Mouse (Mus musculus): ENCODE measurements around the gene Chst10.

Chst10 gene

DNA sequence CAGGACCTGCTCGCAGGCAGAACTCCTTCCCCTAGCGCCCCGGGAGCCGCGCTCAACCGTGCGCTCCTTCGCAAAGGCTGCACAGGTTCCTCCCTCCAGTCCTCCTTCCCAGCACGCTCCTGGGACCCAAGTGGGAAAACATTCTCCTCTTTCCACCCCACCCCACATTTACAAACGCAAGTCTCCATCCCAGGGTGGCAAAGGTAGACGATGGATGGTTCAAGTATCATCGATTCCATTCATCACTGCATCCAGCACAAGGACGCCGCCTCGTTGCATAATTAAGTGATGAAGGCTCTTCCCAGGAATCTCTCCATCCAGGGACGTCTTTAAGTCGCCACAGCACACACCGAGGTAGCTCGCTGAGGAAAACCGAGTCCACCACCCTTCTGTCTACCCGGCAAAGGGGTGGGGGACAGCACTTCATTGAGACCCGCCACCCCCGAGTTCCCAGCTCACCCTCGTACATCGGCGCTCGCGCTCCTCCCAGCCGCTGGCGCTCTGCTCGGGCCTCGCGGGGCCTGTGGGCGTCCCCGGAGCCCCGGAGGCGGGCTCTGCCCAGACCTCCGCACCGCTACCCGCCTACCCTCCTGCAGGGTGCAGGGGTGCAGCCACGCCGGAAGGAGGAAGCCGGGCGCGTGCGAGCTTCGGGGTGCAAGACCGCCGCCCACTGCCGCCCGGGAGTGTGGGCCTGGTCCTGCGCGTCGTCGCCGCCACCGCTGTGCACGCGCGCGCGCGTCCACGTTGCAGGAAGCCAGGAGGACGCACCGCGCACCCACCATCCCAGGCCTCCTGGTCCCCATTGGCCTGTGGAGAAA lies at the start of gene Chst10:
Gene Chst10 (minus strand): TSS at position 731 of the 818 bp plus-strand sequence.
- peak; percentile 71 for DNase-seq (ENCODE audit: low spot score)

DNA sequence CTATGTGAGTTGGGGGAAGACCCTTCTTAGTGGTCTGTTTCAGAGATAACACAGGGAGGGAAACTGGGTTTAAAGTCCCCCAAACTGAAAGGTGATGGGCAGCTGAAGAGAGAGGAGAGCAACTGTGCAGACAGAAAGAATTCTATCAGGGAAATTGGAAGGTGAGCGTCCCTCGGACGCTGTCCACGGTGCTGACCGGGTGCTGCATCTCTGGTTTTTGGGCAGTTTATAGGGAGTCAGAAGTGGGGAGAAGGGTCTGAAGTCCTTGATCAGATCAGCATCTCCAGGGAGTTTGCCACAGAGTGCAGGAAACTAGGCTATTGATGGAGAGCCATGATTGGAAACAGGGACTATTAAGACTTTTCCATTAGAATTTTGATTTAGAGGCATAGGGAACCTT lies 41.6 kb upstream of the Chst10 start:
- peak; percentile 42 for DNase-seq (ENCODE audit: low spot score)

DNA sequence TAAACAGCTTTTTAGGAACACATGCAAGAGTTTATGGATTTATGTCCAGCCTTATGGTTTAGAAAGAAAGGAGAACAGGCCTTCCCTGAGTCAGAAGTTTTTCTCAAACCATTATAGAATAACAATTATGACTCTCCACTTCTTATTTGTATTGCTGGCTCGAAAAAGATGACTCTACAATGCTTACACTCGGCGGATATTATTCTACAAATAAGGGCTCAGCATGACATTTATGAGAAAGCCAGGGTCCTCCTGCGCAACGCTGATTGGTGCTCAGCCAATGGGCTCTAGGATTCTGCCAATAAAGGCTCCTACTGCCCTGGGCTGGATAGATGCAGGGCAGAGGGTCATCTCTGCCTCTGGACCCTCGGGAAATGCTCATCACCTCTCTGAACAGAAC lies 40.9 kb upstream of the Chst10 start, which contains the start of gene Nms:
Gene Nms (plus strand): TSS at position 301 of the 400 bp plus-strand sequence.
- DNase-seq (ENCODE audit: low spot score) = no peak

- DNase-seq (ENCODE audit: low spot score) = peak; percentile 5
Measured at GRCm38 (mm10) chr1:38936780-38937179, 38.8 kb upstream of the Chst10 start.

DNA sequence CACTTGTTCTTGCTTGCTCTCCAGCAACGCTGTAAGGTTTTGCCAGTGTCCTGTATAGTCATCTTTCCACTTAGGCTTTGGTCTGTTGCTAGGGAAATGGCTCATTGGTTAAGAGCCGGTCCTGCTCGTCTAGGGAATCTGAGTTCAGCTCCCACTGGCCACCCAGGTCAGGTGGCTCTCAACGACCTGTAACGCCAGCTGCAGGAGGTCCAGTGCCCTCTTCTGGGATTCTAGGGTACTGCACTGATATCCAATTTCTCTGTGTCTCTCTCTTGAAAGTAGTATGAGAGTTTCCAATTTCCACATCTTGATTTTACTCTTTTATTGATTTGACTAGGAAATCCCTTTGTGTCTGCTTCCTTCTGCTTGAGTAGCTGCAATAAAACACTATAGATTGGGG lies 36.7 kb upstream of the Chst10 start:
- DNase-seq (ENCODE audit: low spot score) = no peak

DNA sequence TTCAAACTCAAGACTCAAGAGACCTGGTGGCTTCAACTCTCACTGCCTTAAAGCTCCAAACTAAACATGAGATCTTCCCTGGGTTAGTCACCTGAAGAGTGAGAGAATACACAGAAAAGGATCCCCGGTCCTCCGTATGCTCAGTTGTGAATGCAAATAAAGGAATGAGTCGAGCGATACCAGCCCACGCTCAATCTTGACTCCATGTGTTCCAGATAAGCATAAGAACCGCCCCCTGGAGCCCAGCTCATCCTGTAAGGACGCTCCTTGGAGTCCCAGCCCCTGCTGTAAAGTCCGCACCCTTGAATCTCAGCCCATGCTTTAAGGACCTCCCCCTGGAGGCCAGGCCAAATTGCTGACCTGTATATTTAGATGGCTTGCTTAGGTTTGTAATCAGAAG lies 32.8 kb upstream of the Chst10 start:
- DNase-seq (ENCODE audit: low spot score) = no peak

GRCm38 (mm10) chr1:38929468-38929867 lies 31.5 kb upstream of the Chst10 start:
- no peak for DNase-seq (ENCODE audit: low spot score)

DNA sequence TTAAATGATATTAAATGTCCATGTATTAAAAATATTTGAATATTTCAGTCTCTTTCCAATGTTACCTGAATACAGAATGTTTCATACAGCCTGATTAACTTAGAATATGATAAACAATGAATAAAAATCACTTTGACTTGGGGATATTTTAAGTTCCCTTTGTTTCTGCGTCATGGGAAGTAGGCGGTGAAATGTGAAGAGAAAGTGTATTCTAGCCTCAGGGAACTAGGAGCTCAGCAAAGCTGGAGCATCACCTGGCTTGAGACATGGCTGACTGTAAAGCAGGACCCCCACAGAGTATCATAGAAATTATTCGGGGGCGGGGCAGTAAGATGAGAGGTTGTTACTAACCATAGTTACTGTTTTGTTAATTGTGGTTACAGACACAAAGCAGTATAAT lies 31.0 kb upstream of the Chst10 start:
- no peak for DNase-seq (ENCODE audit: low spot score)

DNA sequence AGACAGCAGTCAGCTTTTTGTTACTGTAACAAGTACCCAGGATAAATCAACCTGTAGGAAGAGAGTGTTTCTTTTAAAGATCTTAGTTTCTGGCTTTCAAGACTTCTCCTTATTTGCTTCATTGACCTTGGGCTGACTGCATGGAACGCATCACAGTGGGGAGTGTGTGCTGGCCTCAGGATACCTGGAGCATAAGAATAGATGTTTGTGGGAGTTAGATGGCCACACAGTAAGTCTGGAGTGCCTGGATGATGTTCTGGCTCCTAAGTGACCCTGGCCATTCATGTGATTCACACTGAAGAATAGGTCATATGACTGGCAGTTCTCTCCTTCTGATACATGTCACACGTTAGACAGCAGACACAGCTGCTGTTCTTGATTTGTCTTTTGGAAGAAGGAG lies 6.0 kb upstream of the Chst10 start:
- DNase-seq (ENCODE audit: low spot score) = no peak

DNA sequence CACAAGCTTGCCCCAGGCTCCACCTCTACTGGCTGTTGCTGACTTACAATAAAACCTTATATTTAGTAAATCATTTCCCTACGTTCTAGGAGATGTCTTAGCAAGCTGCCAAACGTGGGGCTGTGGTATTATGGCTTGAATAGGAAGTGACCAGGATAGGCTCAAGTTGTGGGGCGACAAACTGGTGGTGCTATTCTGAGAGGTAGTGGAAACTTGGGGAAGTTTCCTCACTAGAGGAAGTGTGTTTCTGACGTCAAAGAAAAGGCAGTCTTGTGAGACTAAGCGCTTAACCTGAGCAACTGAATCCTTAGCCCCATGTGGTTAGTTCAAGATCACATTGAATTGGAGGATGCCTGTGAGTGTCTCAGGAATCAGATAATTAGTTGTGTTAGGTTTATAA lies 4.6 kb upstream of the Chst10 start:
- no peak for DNase-seq (ENCODE audit: low spot score)

DNA sequence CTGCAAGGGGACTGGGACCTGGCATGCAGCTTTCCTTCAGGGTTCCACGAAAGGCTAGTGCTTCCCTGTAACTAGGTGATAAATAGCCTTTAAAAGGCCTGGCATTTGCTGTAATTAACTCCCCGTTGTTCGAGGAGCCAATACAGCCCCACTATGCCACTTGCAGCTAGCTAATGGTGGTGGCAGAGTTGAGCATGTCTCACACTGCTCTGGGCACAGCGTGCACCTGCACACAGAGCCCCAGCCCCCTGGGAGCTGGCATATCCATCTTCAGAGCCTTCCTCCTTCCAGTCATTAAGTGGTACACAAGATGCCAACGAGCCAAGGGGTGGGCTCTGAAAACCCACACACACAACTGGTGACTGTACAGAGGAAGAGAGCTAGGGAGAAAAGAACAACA lies 4.9 kb downstream of the Chst10 start:
- DNase-seq (ENCODE audit: low spot score) = no peak

DNA sequence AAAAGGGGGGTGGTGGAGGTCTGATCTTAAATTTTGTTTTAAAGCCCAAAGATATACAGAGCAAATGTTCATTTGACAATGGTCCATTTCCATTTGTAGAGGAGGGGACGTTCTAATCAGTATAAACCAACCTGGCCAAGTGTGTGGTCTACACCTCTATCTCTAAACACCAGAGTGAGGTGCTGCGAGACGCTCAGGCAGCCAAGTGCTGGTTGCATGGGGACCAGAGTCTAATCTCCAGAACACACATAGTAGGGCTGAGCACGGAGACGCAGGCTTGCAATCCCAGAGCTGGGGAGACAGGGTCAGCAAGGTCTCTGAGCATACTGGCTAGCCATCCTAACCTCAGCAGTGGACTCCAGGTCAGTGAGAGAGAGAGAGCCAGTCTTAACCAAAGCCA lies 6.5 kb downstream of the Chst10 start:
- no peak for DNase-seq (ENCODE audit: low spot score)

- DNase-seq (ENCODE audit: low spot score) = no peak
Measured at GRCm38 (mm10) chr1:38888803-38889202, 9.2 kb downstream of the Chst10 start.

- no peak for DNase-seq (ENCODE audit: low spot score)
Measured at GRCm38 (mm10) chr1:38887011-38887410, 10.9 kb downstream of the Chst10 start.

DNA sequence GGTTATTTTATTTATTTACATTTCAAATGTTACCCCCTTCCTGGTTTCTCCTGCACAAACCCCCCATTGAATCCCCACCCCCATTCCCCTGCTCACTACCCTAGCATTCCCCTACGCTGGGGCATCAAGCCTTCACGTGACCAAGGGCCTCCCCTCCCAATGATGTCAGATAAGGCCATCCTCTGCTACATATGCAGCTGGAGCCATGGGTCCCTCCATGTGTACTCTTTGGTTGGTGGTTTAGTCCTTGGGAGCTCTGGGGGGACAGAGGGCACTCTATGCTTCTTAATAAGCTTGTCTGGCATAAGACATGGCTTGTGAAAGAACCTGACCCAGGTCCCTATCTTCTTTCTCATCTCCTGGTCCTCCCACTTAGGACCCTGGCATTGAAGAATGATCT lies 11.4 kb downstream of the Chst10 start:
- no peak for DNase-seq (ENCODE audit: low spot score)

DNA sequence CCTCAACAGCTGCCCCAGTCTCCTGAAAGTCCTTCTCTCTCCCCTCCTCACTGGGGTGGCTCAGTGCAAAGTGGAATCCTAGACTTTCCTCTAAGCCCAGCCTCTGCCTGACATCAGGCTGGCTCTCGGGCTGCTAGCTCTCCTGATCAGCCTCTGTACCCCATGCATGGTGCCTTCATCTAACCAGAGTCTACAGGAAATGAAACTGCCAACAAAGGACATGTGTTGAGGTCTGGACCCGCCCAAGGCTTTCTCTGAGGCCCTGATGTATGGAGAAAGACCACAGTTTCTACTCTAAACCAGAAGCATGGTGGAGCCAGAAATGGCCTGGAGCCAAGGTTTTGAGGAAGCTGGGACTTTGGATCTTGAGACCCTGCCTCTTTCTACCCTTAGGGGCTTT lies 12.0 kb downstream of the Chst10 start:
- DNase-seq (ENCODE audit: low spot score) = no peak

GRCm38 (mm10) chr1:38883766-38884165 lies 14.2 kb downstream of the Chst10 start:
- DNase-seq (ENCODE audit: low spot score) = no peak

DNA sequence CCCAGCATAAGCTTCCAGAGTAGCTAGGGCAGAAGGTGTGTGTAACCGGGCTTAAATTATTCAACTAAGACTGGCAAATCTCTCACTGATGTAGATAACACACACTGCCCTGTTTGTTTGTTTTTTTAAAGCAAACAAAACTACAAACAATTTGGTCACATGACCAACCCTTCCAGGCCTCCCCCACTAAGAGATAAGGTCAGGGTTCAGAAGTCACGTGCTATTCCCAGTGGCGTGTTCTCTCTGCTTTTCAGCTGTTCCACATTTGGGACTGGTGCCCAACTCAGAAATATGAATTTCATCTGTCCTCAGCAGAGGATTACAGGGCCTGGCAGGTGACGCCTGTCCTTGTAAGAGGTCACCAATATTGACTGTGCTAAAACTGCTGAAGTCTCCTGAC lies 15.2 kb downstream of the Chst10 start:
- DNase-seq (ENCODE audit: low spot score) = no peak

DNA sequence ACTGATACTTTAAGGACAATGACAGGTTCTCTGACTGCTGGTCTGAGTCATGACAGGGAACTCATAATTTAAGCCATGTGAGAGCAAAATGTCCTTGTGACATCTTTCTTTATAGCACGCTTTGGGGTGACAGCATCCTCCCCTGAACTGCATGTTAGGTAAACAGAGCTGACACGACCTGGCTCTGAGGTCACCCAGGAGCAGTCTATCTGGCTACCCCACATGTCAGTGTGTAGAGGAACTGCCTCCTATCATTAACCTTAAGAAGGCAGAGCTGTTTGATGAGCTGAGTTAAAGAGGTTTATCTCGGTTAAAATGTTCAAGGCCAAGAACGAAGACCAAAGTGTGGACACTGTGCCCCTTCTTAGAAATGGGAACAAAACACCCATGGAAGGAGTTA lies 16.6 kb downstream of the Chst10 start:
- no peak for DNase-seq (ENCODE audit: low spot score)

DNA sequence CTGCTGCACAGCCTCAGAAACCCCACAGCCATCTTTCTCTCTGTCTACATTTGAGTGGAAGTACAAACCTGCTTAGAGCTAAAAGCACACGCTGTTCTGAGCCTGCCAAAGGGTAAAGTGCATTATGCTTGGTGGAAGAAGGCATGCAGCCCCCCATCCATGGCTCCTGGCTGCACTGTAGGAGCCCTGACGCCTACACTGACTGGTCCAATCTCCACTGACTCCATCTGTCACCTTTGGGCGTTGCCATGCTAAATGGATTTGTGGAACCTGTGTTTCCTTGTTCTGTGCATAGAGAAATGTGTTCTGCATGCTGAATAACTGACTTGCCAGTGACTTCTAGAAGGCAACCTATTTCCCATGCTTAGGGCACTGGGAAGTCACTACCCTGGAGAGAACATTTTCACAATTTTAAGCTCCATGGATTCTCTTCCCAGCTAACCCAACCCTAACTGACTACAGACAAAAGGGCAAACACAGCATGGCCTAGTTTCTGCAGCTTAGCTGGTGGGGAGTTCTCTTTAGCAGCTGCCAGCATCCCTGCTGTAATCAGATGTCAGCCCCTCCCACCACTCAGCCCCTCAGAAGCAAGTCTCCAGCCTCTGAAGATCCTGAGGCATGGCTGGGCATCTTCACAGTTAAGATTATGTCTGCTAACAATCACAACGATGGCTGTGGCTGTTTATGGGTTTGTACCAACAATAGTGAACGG lies 21.1 kb downstream of the Chst10 start:
- DNase-seq (ENCODE audit: low spot score) = no peak

GRCm38 (mm10) chr1:38873911-38874310 lies 24.1 kb downstream of the Chst10 start:
- no peak for DNase-seq (ENCODE audit: low spot score)

GRCm38 (mm10) chr1:38871834-38872233 lies 26.1 kb downstream of the Chst10 start:
- DNase-seq (ENCODE audit: low spot score) = no peak

DNA sequence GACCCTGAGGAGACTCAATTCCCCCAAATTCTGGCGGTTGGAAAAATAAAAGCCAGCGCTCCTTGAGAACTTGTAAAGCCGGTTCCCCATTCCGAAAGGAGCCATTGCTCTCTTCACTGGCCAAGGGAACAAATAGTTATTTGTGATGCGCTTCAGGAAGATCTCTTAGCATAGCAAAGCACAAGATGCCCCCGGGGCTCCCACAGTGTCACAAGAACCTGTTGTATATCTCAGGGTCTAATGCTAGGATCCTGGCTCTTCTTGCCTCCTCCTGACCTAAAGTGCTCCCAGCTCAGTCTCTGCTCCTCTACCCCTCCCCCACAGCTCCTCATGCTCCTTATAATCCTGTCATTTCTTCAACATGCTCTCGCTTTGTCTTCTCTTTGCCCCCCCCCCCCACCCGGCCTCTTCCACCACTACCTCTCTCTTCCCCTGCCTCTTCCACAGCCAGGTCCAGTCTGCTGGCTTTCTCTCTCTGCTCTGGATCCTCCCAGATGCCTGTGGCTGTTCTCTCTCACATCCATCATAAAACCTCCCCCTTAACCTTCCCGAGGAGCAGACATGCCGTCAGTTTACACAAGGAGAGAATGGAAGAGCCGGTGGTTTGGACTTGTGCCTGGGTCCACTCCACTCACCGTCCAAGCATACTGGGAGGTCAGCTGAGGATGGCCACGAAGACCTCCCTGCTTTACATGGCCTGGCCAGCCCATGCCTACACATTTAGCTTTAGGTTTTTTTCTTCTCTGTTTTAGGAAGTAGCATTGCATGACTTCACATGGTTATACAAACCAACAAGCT lies 28.4 kb downstream of the Chst10 start:
- no peak for DNase-seq (ENCODE audit: low spot score)
